Mouse (Mus musculus): ENCODE data around the gene Nrxn1. TPM values are rescaled to one million over a fixed set of nuclear protein-coding genes. Genes with fewer than 3 reads are reported as not detected.
"Not testable (repeated sequence)": the region's sequence is repeated elsewhere in the genome, so short reads cannot be mapped to it uniquely, and the experiment has no call there.

Gene Nrxn1
- polyA plus RNA-seq, 1 experiment from 2014 or later: 222 TPM

GRCm38 (mm10) chr17:90503999-90504398 is 588.9 kb downstream of the Nrxn1 start:
- not testable (repeated sequence) for H3K4me2 ChIP-seq (ENCODE audit: low read length); H3K27me3 ChIP-seq (ENCODE audit: control insufficient read depth, insufficient read depth, low read depth, low read length); H3K9ac ChIP-seq (ENCODE audit: low read depth, low read length); H3K27ac ChIP-seq (ENCODE audit: low read length); H3K4me1 ChIP-seq (ENCODE audit: control insufficient read depth, insufficient read depth, low read length); ATAC-seq; H3K4me3 ChIP-seq (ENCODE audit: low read depth, low read length); H3K9me3 ChIP-seq (replicated peaks; ENCODE audit: control insufficient read depth, low read length, poor library complexity, severe bottlenecking); H3K36me3 ChIP-seq (ENCODE audit: control insufficient read depth, insufficient read depth, low read length)
- WGBS: 70% methylated on average over 7 of the region's 7 CpGs

- H3K27me3 ChIP-seq (ENCODE audit: control insufficient read depth, insufficient read depth, low read depth, low read length): no peaks in the 10 kb centered on the region
- no peaks in the 10 kb centered on the region for H3K4me1 ChIP-seq (ENCODE audit: control insufficient read depth, insufficient read depth, low read length)
- H3K4me3 ChIP-seq (ENCODE audit: low read depth, low read length): no peak overlapping the region
- H3K4me2 ChIP-seq (ENCODE audit: low read length): no peak overlapping the region
- H3K9ac ChIP-seq (ENCODE audit: low read depth, low read length): no peak overlapping the region
- no peak overlapping the region for H3K27ac ChIP-seq (ENCODE audit: low read length)
- no peaks in the 10 kb centered on the region for H3K36me3 ChIP-seq (ENCODE audit: control insufficient read depth, insufficient read depth, low read length)
- 50% methylated on average over 6 of the region's 6 CpGs for WGBS
- H3K9me3 ChIP-seq (replicated peaks; ENCODE audit: control insufficient read depth, low read length, poor library complexity, severe bottlenecking): no peaks in the 10 kb centered on the region
- peak; percentile 88 for ATAC-seq
Measured at GRCm38 (mm10) chr17:90501023-90501675, 591.7 kb downstream of the Nrxn1 start.

- no peaks in the 10 kb centered on the region for H3K4me1 ChIP-seq (ENCODE audit: control insufficient read depth, insufficient read depth, low read length)
Measured at GRCm38 (mm10) chr17:90479531-90480250, 613.2 kb downstream of the Nrxn1 start.

GRCm38 (mm10) chr17:90456748-90457147 is 636.1 kb downstream of the Nrxn1 start:
- WGBS: 33% methylated on average over 5 of the region's 5 CpGs
- no peak for ATAC-seq
- no peak overlapping the region for H3K4me3 ChIP-seq (ENCODE audit: low read depth, low read length)

More at GRCm38 (mm10) chr17:90479531-90480250, 613.2 kb downstream of the Nrxn1 start:
- Histone ChIP-seq H3K4me3 (ENCODE audit: low read depth, low read length) (no peak overlapping the region), H3K4me2 (ENCODE audit: low read length) (no peak overlapping the region), H3K27me3 (ENCODE audit: control insufficient read depth, insufficient read depth, low read depth, low read length) (no peaks in the 10 kb centered on the region), H3K36me3 (ENCODE audit: control insufficient read depth, insufficient read depth, low read length) (no peaks in the 10 kb centered on the region), H3K9ac (ENCODE audit: low read depth, low read length) (no peak overlapping the region), H3K27ac (ENCODE audit: low read length) (no peak overlapping the region), H3K9me3 (replicated peaks; ENCODE audit: control insufficient read depth, low read length, poor library complexity, severe bottlenecking) (no peaks in the 10 kb centered on the region)
- no peak for ATAC-seq

GRCm38 (mm10) chr17:90455904-90456303 is 637.0 kb downstream of the Nrxn1 start:
- Histone ChIP-seq H3K9me3 (replicated peaks; ENCODE audit: control insufficient read depth, low read length, poor library complexity, severe bottlenecking) (no peaks in the 10 kb centered on the region), H3K9ac (ENCODE audit: low read depth, low read length) (peak overlapping the region; percentile 95), H3K27me3 (ENCODE audit: control insufficient read depth, insufficient read depth, low read depth, low read length) (no peaks in the 10 kb centered on the region), H3K4me2 (ENCODE audit: low read length) (peak overlapping the region; percentile 55), H3K27ac (ENCODE audit: low read length) (peak overlapping the region; percentile 93), H3K4me3 (ENCODE audit: low read depth, low read length) (peak overlapping the region; percentile 76), H3K4me1 (ENCODE audit: control insufficient read depth, insufficient read depth, low read length) (peaks cover 12% of the 10 kb centered on the region; the same call in 1 of the 2 replicates), H3K36me3 (ENCODE audit: control insufficient read depth, insufficient read depth, low read length) (no peaks in the 10 kb centered on the region)
- WGBS: under 1% methylated on average over 13 of the region's 13 CpGs
- ATAC-seq: peak; percentile 77

More at GRCm38 (mm10) chr17:90456748-90457147, 636.1 kb downstream of the Nrxn1 start:
- peaks cover 8% of the 10 kb centered on the region; the same call in 1 of the 2 replicates for H3K4me1 ChIP-seq (ENCODE audit: control insufficient read depth, insufficient read depth, low read length)
- no peaks in the 10 kb centered on the region for H3K36me3 ChIP-seq (ENCODE audit: control insufficient read depth, insufficient read depth, low read length)
- peak overlapping the region; percentile 93 for H3K27ac ChIP-seq (ENCODE audit: low read length)
- peak overlapping the region; percentile 55 for H3K4me2 ChIP-seq (ENCODE audit: low read length)
- H3K9me3 ChIP-seq (replicated peaks; ENCODE audit: control insufficient read depth, low read length, poor library complexity, severe bottlenecking): no peaks in the 10 kb centered on the region
- H3K9ac ChIP-seq (ENCODE audit: low read depth, low read length): no peak overlapping the region
- H3K27me3 ChIP-seq (ENCODE audit: control insufficient read depth, insufficient read depth, low read depth, low read length): no peaks in the 10 kb centered on the region

- peak overlapping the region; percentile 93 for H3K27ac ChIP-seq (ENCODE audit: low read length)
- H3K4me1 ChIP-seq (ENCODE audit: control insufficient read depth, insufficient read depth, low read length): peaks cover 12% of the 10 kb centered on the region; the same call in 1 of the 2 replicates
- H3K36me3 ChIP-seq (ENCODE audit: control insufficient read depth, insufficient read depth, low read length): no peaks in the 10 kb centered on the region
- under 1% methylated on average over 23 of the region's 23 CpGs for WGBS
- peak overlapping the region; percentile 95 for H3K9ac ChIP-seq (ENCODE audit: low read depth, low read length)
- H3K9me3 ChIP-seq (replicated peaks; ENCODE audit: control insufficient read depth, low read length, poor library complexity, severe bottlenecking): no peaks in the 10 kb centered on the region
- H3K4me3 ChIP-seq (ENCODE audit: low read depth, low read length): peak overlapping the region; percentile 76
- no peaks in the 10 kb centered on the region for H3K27me3 ChIP-seq (ENCODE audit: control insufficient read depth, insufficient read depth, low read depth, low read length)
- peak; percentile 78 for ATAC-seq
- peak overlapping the region; percentile 55 for H3K4me2 ChIP-seq (ENCODE audit: low read length)
Measured at GRCm38 (mm10) chr17:90455409-90455775, 637.5 kb downstream of the Nrxn1 start.

GRCm38 (mm10) chr17:90454738-90455408 is 638.0 kb downstream of the Nrxn1 start:
- WGBS: under 1% methylated on average over 39 of the region's 41 CpGs
- H3K36me3 ChIP-seq (ENCODE audit: control insufficient read depth, insufficient read depth, low read length): no peaks in the 10 kb centered on the region
- peak overlapping the region; percentile 76 for H3K4me3 ChIP-seq (ENCODE audit: low read depth, low read length)
- peak overlapping the region; percentile 55 for H3K4me2 ChIP-seq (ENCODE audit: low read length)
- ATAC-seq: peak; percentile 61
- peaks cover 12% of the 10 kb centered on the region; the same call in 1 of the 2 replicates for H3K4me1 ChIP-seq (ENCODE audit: control insufficient read depth, insufficient read depth, low read length)
- peak overlapping the region; percentile 95 for H3K9ac ChIP-seq (ENCODE audit: low read depth, low read length)
- no peaks in the 10 kb centered on the region for H3K9me3 ChIP-seq (replicated peaks; ENCODE audit: control insufficient read depth, low read length, poor library complexity, severe bottlenecking)
- H3K27ac ChIP-seq (ENCODE audit: low read length): peak overlapping the region; percentile 93
- H3K27me3 ChIP-seq (ENCODE audit: control insufficient read depth, insufficient read depth, low read depth, low read length): no peaks in the 10 kb centered on the region

- H3K4me3 ChIP-seq (ENCODE audit: low read depth, low read length): peak overlapping the region; percentile 76
- H3K36me3 ChIP-seq (ENCODE audit: control insufficient read depth, insufficient read depth, low read length): no peaks in the 10 kb centered on the region
Measured at GRCm38 (mm10) chr17:90454356-90454737, 638.5 kb downstream of the Nrxn1 start.

More at GRCm38 (mm10) chr17:90454356-90454737, 638.5 kb downstream of the Nrxn1 start:
- no peaks in the 10 kb centered on the region for H3K9me3 ChIP-seq (replicated peaks; ENCODE audit: control insufficient read depth, low read length, poor library complexity, severe bottlenecking)
- H3K9ac ChIP-seq (ENCODE audit: low read depth, low read length): peak overlapping the region; percentile 95
- H3K27ac ChIP-seq (ENCODE audit: low read length): peak overlapping the region; percentile 93
- peaks cover 12% of the 10 kb centered on the region; the same call in 1 of the 2 replicates for H3K4me1 ChIP-seq (ENCODE audit: control insufficient read depth, insufficient read depth, low read length)
- peak; percentile 69 for ATAC-seq
- WGBS: 0% methylated on average over 15 of the region's 15 CpGs
- H3K4me2 ChIP-seq (ENCODE audit: low read length): peak overlapping the region; percentile 55
- H3K27me3 ChIP-seq (ENCODE audit: control insufficient read depth, insufficient read depth, low read depth, low read length): no peaks in the 10 kb centered on the region
